ENCODE assay signal across 8 mouse cellular contexts in the genomic region with DNA sequence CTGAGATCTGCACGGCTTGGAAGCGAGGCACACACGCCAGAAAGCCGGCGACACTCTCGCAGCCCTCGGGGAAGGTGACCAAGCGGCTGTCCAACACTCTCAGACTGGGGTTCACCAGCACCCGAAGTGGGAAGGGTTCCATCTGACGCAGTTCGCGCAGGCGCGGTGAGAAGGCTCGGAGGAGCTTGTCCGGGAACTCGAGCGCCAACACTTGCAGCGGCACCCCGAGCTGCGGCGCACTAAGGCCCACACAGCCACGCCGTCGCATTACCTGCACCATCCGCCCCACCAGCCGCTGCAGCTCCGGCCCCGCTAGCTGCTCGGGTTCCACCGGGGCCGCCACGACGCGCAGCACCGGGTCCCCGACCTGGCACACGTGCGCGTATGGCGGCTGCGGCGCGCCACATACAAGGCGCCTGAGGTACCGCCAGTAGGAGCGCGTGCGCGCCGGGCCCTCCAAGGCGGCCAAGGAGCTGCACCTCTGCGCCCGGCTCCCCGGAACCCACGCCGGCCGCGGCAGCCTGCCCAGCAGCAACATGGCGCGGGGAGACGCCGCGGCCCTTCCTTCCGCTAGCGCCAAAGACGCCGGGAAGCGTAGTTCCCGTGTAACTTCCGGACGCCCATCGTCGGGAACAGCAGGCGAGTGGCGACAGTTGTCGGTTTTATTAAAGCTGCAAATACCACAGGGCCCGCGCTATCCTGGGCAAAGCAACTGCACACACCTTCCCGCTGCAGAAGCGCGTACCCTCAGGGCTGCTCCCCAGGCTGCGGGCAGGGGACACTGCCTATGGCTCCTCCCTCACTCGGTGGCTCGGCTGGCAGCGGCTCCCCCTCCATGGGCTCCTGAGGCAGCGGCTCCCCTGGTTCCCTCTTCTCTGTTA. TPM values are rescaled to one million over a fixed set of nuclear protein-coding genes. Genes with fewer than 3 reads are reported as not detected.
DNase-seq lines count a peak whose midpoint lies in the region; ATAC-seq and TF ChIP-seq lines count a peak whose summit lies in the region.

A gene (minus strand): TSS at position 554 of the 881 bp plus-strand sequence.

- peak; percentile 81 for ATAC-seq in embryonic facial prominence, embryonic 15.5 days (ENCODE audit: insufficient number of reproducible peaks, low FRiP score, low TSS enrichment, low read depth)
- ATAC-seq in kidney, embryonic 14.5 days (ENCODE audit: low FRiP score, low TSS enrichment), result peak; percentile 85
- peak; percentile 82 for ATAC-seq in limb, embryonic 14.5 days (ENCODE audit: low FRiP score, low read depth)
- ATAC-seq in midbrain, embryonic 16.5 days, result peak; percentile 85

- DNase-seq in 416B (ENCODE audit: low read depth), result peak; percentile 82
- DNase-seq in heart, adult 9 months (ENCODE audit: low spot score in 2 of 2), result peak; percentile 82
- peak; percentile 76 for DNase-seq in limb, embryonic 14.5 days (ENCODE audit: low spot score)
- peak; percentile 65 to 77 for DNase-seq in spleen, postnatal 10 days (ENCODE audit: low spot score in 2 of 2)

- no peaks in the 10 kb centered on the region for H3K27me3 ChIP-seq in embryonic facial prominence, embryonic 15.5 days
- no peaks in the 10 kb centered on the region for H3K27me3 ChIP-seq in kidney, embryonic 14.5 days (ENCODE audit: control insufficient read depth, insufficient read depth, low read length)
- H3K27me3 ChIP-seq in limb, embryonic 14.5 days (ENCODE audit: control insufficient read depth, insufficient read depth, low read length), result no peaks in the 10 kb centered on the region
- no peaks in the 10 kb centered on the region for H3K27me3 ChIP-seq in midbrain, embryonic 16.5 days (ENCODE audit: control insufficient read depth, insufficient read depth, low read depth, low read length)

- under 1% methylated on average over 87 of the region's 87 CpGs for WGBS in bone marrow, adult 2 months
- WGBS in embryonic facial prominence, embryonic 15.5 days, result under 1% methylated on average over 87 of the region's 87 CpGs
- under 1% methylated on average over 87 of the region's 87 CpGs for WGBS in kidney, embryonic 14.5 days
- WGBS in limb, embryonic 14.5 days, result 1% methylated on average over 79 of the region's 87 CpGs
- WGBS in midbrain, embryonic 16.5 days, result under 1% methylated on average over 81 of the region's 87 CpGs

- no peaks in the 10 kb centered on the region for H3K9me3 ChIP-seq in embryonic facial prominence, embryonic 15.5 days (replicated peaks)
- no peaks in the 10 kb centered on the region for H3K9me3 ChIP-seq in kidney, embryonic 14.5 days (ENCODE audit: control insufficient read depth, low read length)
- no peaks in the 10 kb centered on the region; the same call in 1 of the 2 replicates for H3K9me3 ChIP-seq in limb, embryonic 14.5 days (ENCODE audit: control insufficient read depth, low read length)
- no peaks in the 10 kb centered on the region for H3K9me3 ChIP-seq in midbrain, embryonic 16.5 days (replicated peaks; ENCODE audit: control insufficient read depth, low read length, poor library complexity, severe bottlenecking)

- H3K4me3 ChIP-seq in bone marrow, adult 2 months (replicated peaks; ENCODE audit: control insufficient read depth, low read depth, low read length), result peak within 1 kb of the TSS; percentile 84
- H3K4me3 ChIP-seq in embryonic facial prominence, embryonic 15.5 days (replicated peaks), result peak within 1 kb of the TSS; percentile 81
- peak within 1 kb of the TSS; percentile 91 for H3K4me3 ChIP-seq in kidney, embryonic 14.5 days (ENCODE audit: low read length)
- H3K4me3 ChIP-seq in limb, embryonic 14.5 days (replicated peaks; ENCODE audit: low read length), result peak within 1 kb of the TSS; percentile 90
- H3K4me3 ChIP-seq in midbrain, embryonic 16.5 days (ENCODE audit: low read depth, low read length), result peak within 1 kb of the TSS; percentile 55

- peak within 1 kb of the TSS; percentile 90 for H3K4me2 ChIP-seq in embryonic facial prominence, embryonic 15.5 days (replicated peaks)
- H3K4me2 ChIP-seq in kidney, embryonic 14.5 days (replicated peaks; ENCODE audit: low read depth, low read length), result peak within 1 kb of the TSS; percentile 89
- peak within 1 kb of the TSS; percentile 87 for H3K4me2 ChIP-seq in limb, embryonic 14.5 days (replicated peaks; ENCODE audit: low read depth, low read length, severe bottlenecking)
- H3K4me2 ChIP-seq in midbrain, embryonic 16.5 days (ENCODE audit: low read length), result peak within 1 kb of the TSS; percentile 86

- no peaks in the 10 kb centered on the region for H3K4me1 ChIP-seq in bone marrow, adult 2 months (ENCODE audit: control insufficient read depth, insufficient read depth, low read length)
- peaks cover 20% of the 10 kb centered on the region for H3K4me1 ChIP-seq in embryonic facial prominence, embryonic 15.5 days
- 0 out of 2 replicates have a peak, but pooled peaks cover 6% of the 10 kb centered on the region for H3K4me1 ChIP-seq in kidney, embryonic 14.5 days (ENCODE audit: control insufficient read depth, insufficient read depth, low read length)
- peaks cover 10% of the 10 kb centered on the region; the same call in 1 of the 2 replicates for H3K4me1 ChIP-seq in limb, embryonic 14.5 days (ENCODE audit: control insufficient read depth, insufficient read depth, low read length)
- peaks cover 18% of the 10 kb centered on the region for H3K4me1 ChIP-seq in midbrain, embryonic 16.5 days (ENCODE audit: control insufficient read depth, insufficient read depth, low read length)

- TF ChIP-seq POLR2A in bone marrow, adult 2 months (IDR thresholded peaks at IDR 0.05; ENCODE audit: borderline replicate concordance, control insufficient read depth, low read depth, low read length), result peak; percentile 80; the same call in 1 of the 2 replicates
- peak; percentile 23; the same call in 1 of the 2 replicates for TF ChIP-seq POLR2A in limb, embryonic 14.5 days (IDR thresholded peaks at IDR 0.05; ENCODE audit: borderline replicate concordance, extremely low read depth, insufficient read depth, insufficient read length)

- peak within 1 kb of the TSS; percentile 73 for H3K9ac ChIP-seq in embryonic facial prominence, embryonic 15.5 days
- peak within 1 kb of the TSS; percentile 96 for H3K9ac ChIP-seq in kidney, embryonic 14.5 days (ENCODE audit: low read depth, low read length)
- peak within 1 kb of the TSS; percentile 88 for H3K9ac ChIP-seq in limb, embryonic 14.5 days (ENCODE audit: low read depth, low read length, severe bottlenecking)
- H3K9ac ChIP-seq in midbrain, embryonic 16.5 days (ENCODE audit: low read depth, low read length), result peak within 1 kb of the TSS; percentile 64

- H3K36me3 ChIP-seq in embryonic facial prominence, embryonic 15.5 days, result peaks cover 77% of the 10 kb centered on the region
- peaks cover 73% of the 10 kb centered on the region for H3K36me3 ChIP-seq in kidney, embryonic 14.5 days (ENCODE audit: control insufficient read depth, insufficient read depth, low read length)
- H3K36me3 ChIP-seq in limb, embryonic 14.5 days (ENCODE audit: control insufficient read depth, insufficient read depth, low read length), result peaks cover 80% of the 10 kb centered on the region
- peaks cover 46% of the 10 kb centered on the region for H3K36me3 ChIP-seq in midbrain, embryonic 16.5 days (ENCODE audit: control insufficient read depth, insufficient read depth, low read length)

- TF ChIP-seq CTCF in bone marrow, adult 2 months (IDR thresholded peaks at IDR 0.05; ENCODE audit: control insufficient read depth, insufficient read depth, low read length), result no peak

- peak within 1 kb of the TSS; percentile 86 for H3K27ac ChIP-seq in bone marrow, adult 2 months (ENCODE audit: control insufficient read depth, insufficient read depth, low read depth, low read length, poor library complexity)
- peak within 1 kb of the TSS; percentile 97 for H3K27ac ChIP-seq in embryonic facial prominence, embryonic 15.5 days (replicated peaks)
- H3K27ac ChIP-seq in kidney, embryonic 14.5 days (ENCODE audit: low read depth, low read length), result peak within 1 kb of the TSS; percentile 97
- H3K27ac ChIP-seq in limb, embryonic 14.5 days (replicated peaks; ENCODE audit: low read depth, low read length), result peak within 1 kb of the TSS; percentile 91
- peak within 1 kb of the TSS; percentile 74 for H3K27ac ChIP-seq in midbrain, embryonic 16.5 days (ENCODE audit: low read length)

RNA-seq across cellular contexts. Expression of the gene that starts here (rescaled TPM):
- polyA plus RNA-seq in bone marrow, adult 2 months (2011; ENCODE audit: insufficient read depth, insufficient read length, low replicate concordance, missing spikeins), result 2.9 and 8.9 TPM in 2 replicates
- 45.9 and 46.1 TPM in 2 replicates for polyA plus RNA-seq in embryonic facial prominence, embryonic 15.5 days (2015; fragmentation: Nextera tagmentation; extraction: Ambion mirVana)
- polyA plus RNA-seq in kidney, embryonic 14.5 days (2014; fragmentation: Nextera tagmentation; extraction: Ambion mirVana), result 48.9 and 62.0 TPM in 2 replicates
- 34.6 and 38.7 TPM in 2 replicates for polyA plus RNA-seq in limb, embryonic 14.5 days (2012; rRNA removed)
- polyA plus RNA-seq in limb, embryonic 14.5 days (2014; fragmentation: Nextera tagmentation; extraction: Ambion mirVana), result 35.7 and 39.2 TPM in 2 replicates
- 32.8 and 33.4 TPM in 2 replicates for polyA plus RNA-seq in midbrain, embryonic 16.5 days (2015; fragmentation: Nextera tagmentation; extraction: Ambion mirVana)

Comparison
In these comparisons a context has a peak if more than half of its experiments do, and no peak if none do; other contexts are left out.
1. Peak in every context shown above with its lines: DNase-seq, ATAC-seq, H3K4me3 ChIP-seq and H3K27ac ChIP-seq.